Mouse (Mus musculus) limb, embryonic 14.5 days (tissue): ENCODE measurements around the gene Galk2. TPM values are rescaled to one million over a fixed set of nuclear protein-coding genes. Genes with fewer than 3 reads are reported as not detected.

Experiments
- ATAC-seq: fragments of 200-750 bp; cut with Nextera tagmentation; 2 replicates; pipeline ENCODE4 v1.8.0; 2017; ENCODE audit warnings: low read depth, moderate number of reproducible peaks, moderate TSS enrichment; ENCODE audit not compliant: low FRiP score
- DNase-seq: peaks from one replicate; pipeline ENCODE4 v3.0.0-alpha.2; 2015; ENCODE audit warnings: low spot score
- H3K27ac ChIP-seq: fragments of 300-500 bp; sonication (generic); replicated peaks from 2 replicates; pipeline ENCODE4 v1.5.1; 2014; ENCODE audit warnings: low read depth, mild to moderate bottlenecking, low read length, moderate library complexity, mixed read lengths
- H3K27me3 ChIP-seq: fragments of 300-500 bp; sonication (generic); 2 replicates; pipeline ENCODE4 v1.6.1; 2014; ENCODE audit warnings: low read length, mixed read lengths; ENCODE audit not compliant: control insufficient read depth, insufficient read depth
- H3K36me3 ChIP-seq: fragments of 300-500 bp; sonication (generic); 2 replicates; pipeline ENCODE4 v1.6.1; 2014; ENCODE audit warnings: mild to moderate bottlenecking, low read length, moderate library complexity, mixed read lengths; ENCODE audit not compliant: control insufficient read depth, insufficient read depth
- H3K4me1 ChIP-seq: fragments of 300-500 bp; sonication (generic); 2 replicates; pipeline ENCODE4 v1.6.1; 2014; ENCODE audit warnings: antibody characterized with exemption, low read length, mixed read lengths; ENCODE audit not compliant: control insufficient read depth, insufficient read depth
- H3K4me2 ChIP-seq: fragments of 300-500 bp; sonication (generic); replicated peaks from 2 replicates; pipeline ENCODE4 v1.6.1; 2014; ENCODE audit warnings: low read depth, mild to moderate bottlenecking, low read length, moderate library complexity; ENCODE audit not compliant: severe bottlenecking
- H3K4me3 ChIP-seq: fragments of 300-500 bp; sonication (generic); replicated peaks from 2 replicates; pipeline ENCODE4 v1.5.1; 2014; ENCODE audit warnings: low read length
- H3K9ac ChIP-seq: fragments of 300-500 bp; sonication (generic); 2 replicates; pipeline ENCODE4 v1.6.1; 2014; ENCODE audit warnings: mild to moderate bottlenecking, low read depth, low read length, moderate library complexity; ENCODE audit not compliant: severe bottlenecking
- H3K9me3 ChIP-seq: fragments of 300-500 bp; sonication (generic); 2 replicates; pipeline ENCODE4 v1.6.1; 2016; ENCODE audit warnings: low read length; ENCODE audit not compliant: control insufficient read depth
- POLR2A ChIP-seq: fragments of 200-500 bp; IDR thresholded peaks from 2 replicates; pipeline ENCODE4 v1.8.0; 2012; ENCODE audit warnings: inconsistent platforms, mild to moderate bottlenecking, moderate library complexity, borderline replicate concordance; ENCODE audit not compliant: insufficient read depth, insufficient read length; ENCODE audit errors: extremely low read depth
- WGBS: fragments of 180-500 bp; shearing (Covaris S2); extraction: QIAGEN DNeasy Blood & Tissue Kit; methylation state at CpG from one replicate; pipeline ENCODE4 v1.1.7; 2014; 5-methylcytosine and 5-hydroxymethylcytosine counted together
- polyA plus RNA-seq, 2 experiments: library from polyadenylated mRNA; depleted of rRNA in 1 of 2; stranded (reverse) in 1 of 2; unstranded in 1 of 2; fragments of >200 nt; fragmentation: Nextera tagmentation in 1 of 2; extraction: Ambion mirVana in 1 of 2; gene quantifications; 2 replicates each; pipeline versions ENCODE4 v1.2.1 to v1.2.3; 2012 to 2014

Gene Galk2
- polyA plus RNA-seq, 2 experiments: 30.5 to 43.4 TPM

DNA sequence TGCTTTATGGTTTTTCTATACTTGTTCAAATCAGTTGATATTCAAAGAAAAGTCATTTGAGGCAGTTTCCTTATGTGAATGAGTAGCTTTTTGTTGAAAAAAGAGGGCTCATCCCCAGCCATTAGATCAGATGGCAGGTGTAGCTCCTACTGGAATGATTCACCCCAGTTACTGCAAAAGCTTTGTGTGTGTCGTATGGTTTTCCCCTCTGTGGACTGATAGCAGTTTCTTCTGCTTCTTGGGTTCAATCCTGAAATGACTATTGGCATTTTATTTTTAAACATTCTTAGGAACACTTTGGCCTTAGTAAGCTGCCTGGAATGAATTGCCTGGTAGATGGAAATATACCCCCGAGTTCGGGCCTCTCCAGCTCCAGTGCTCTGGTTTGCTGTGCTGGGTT, 37.4 kb downstream of the Galk2 start:
- no peak overlapping the region for H3K9ac ChIP-seq
- no peaks in the 10 kb centered on the region for H3K9me3 ChIP-seq
- H3K27me3 ChIP-seq: no peaks in the 10 kb centered on the region
- WGBS: 85% methylated on average over 3 of the region's 3 CpGs
- no peaks in the 10 kb centered on the region; the same call in none of the 2 replicates for H3K36me3 ChIP-seq
- no peak overlapping the region for H3K27ac ChIP-seq
- no peak for ATAC-seq
- H3K4me3 ChIP-seq: no peak overlapping the region
- TF ChIP-seq POLR2A: no peak
- no peaks in the 10 kb centered on the region for H3K4me1 ChIP-seq
- no peak for DNase-seq
- H3K4me2 ChIP-seq: no peak overlapping the region

DNA sequence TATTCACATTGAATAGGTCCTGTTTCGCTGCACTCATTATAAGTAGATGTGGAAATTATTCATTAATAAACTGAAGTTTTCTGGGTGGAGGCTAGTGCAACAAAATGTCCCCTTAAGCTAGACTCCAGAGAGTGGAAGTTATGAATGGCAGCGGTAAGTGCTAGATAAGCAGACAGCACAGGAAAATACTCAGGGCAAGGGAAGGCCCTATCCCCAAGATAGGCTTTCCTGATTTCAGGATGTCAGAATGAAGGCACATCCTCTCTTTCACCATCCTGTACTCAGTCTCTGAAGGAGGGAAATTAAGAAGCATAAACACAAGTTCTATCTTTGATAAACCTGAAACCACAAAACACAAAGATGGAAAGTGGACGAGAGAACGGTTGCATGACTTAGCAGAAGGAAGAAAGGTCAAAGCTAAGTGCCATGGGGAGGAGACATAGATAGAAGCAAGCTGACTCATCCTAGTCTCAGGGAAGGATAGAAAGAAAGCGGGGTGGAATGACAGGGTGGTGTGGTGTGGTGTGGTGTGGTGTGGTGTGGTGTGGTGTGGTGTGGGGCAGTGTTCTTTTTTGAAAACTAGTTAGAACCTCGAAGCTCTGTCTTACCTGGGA, 42.0 kb downstream of the Galk2 start:
- no peak overlapping the region for H3K27ac ChIP-seq
- TF ChIP-seq POLR2A: no peak
- WGBS: 86% methylated on average over 6 of the region's 6 CpGs
- no peak overlapping the region for H3K4me3 ChIP-seq
- no peak overlapping the region for H3K4me2 ChIP-seq
- no peaks in the 10 kb centered on the region for H3K4me1 ChIP-seq
- H3K9ac ChIP-seq: no peak overlapping the region
- DNase-seq (no peak), ATAC-seq (no peak)
- no peaks in the 10 kb centered on the region for H3K9me3 ChIP-seq
- H3K36me3 ChIP-seq: peaks cover 10% of the 10 kb centered on the region
- no peaks in the 10 kb centered on the region for H3K27me3 ChIP-seq

DNA sequence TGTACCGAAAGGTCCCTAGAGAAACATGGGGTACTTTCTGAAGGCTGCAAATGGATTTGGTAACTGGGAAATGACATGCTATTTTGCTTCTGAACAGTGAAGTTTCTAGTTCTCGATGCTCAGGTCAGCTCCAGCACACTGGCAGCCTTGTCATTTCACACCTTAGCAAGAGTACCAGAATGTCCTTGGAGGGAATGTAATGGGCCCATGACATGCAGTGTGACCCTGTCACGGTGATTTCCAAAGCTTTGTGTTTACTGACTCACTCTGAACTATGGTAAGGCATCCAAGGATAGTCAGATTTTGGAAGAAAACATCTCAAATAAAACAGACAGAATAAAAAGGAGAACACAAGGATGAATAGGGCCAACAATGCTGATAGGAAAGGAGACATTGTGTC, 42.5 kb downstream of the Galk2 start:
- TF ChIP-seq POLR2A: no peak
- H3K4me1 ChIP-seq: no peaks in the 10 kb centered on the region
- no peaks in the 10 kb centered on the region for H3K27me3 ChIP-seq
- peaks cover 10% of the 10 kb centered on the region for H3K36me3 ChIP-seq
- no peak for ATAC-seq
- DNase-seq: no peak
- 93% methylated on average over 3 of the region's 3 CpGs for WGBS
- H3K4me2 ChIP-seq: no peak overlapping the region
- H3K9ac ChIP-seq: no peak overlapping the region
- no peaks in the 10 kb centered on the region for H3K9me3 ChIP-seq
- no peak overlapping the region for H3K27ac ChIP-seq
- H3K4me3 ChIP-seq: no peak overlapping the region

DNA sequence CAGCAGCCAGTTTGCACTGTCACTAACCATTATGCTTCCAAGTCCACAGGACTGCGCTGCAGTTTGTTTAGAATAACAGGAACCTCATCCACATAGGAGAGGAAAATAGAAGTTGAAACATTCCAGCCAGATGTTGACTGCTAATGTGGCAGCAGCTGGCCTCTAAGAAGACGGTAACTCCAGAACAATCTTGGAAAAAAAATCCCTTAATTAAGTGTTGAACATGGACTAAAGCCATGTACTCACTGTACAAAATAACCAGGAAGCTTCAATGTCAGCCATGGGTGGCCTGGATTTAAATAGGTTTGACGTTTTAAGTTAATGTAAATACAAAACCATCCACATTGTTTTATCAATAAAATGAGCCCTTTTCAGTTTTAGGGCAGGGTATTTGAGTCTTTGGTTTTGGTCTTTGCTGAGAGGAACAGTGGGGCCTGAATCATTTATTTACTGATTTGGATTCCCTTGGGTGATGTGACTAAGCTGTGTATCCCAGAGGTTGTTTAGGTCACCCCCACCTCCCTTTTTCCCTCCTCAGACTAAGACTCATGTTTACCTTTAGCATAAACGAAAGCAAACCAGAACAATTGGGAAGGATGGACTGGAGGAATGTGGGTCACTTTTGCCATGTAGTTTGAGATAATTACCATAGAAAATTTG, 47.6 kb downstream of the Galk2 start:
- no peak overlapping the region for H3K4me2 ChIP-seq
- no peaks in the 10 kb centered on the region for H3K27me3 ChIP-seq
- WGBS: 68% methylated on average over 4 of the region's 4 CpGs
- DNase-seq: no peak
- no peak for ATAC-seq
- no peaks in the 10 kb centered on the region for H3K9me3 ChIP-seq
- no peak for TF ChIP-seq POLR2A
- peaks cover 14% of the 10 kb centered on the region; the same call in 1 of the 2 replicates for H3K36me3 ChIP-seq
- H3K4me1 ChIP-seq: no peaks in the 10 kb centered on the region
- no peak overlapping the region for H3K9ac ChIP-seq
- H3K27ac ChIP-seq: no peak overlapping the region
- H3K4me3 ChIP-seq: no peak overlapping the region

DNA sequence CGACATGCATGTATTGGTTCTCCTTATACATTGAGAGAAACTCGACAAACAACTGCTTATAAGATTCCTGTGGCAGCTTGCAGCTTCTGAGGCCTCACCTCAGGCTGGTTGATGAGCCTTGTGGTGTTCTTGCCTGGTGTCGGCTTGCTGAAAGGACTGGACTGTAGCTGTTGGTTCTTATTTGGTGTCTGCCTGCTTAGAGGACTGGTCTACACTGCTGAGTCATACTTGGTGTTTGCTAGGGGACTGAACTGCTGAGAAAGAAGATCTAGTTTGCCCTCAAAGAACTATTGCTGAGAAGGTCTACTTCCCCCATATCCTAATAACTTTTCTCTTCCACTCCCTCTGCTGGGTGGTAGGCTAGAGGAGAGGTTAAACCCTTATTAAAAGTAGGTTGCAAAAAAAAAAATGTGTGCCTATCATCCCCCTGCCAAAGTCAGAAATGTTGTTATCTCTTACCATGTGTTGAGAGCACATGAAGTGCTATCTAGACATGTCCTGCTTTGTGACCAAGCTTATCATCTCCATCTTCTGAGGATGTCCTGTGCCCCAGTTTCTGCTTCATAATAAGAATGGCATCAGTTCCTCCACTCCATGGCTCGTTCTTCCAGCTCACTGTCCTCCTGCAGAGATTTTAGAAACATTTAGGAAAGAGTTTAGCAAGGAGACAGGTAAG, 48.8 kb downstream of the Galk2 start:
- H3K9me3 ChIP-seq: no peaks in the 10 kb centered on the region
- no peaks in the 10 kb centered on the region for H3K27me3 ChIP-seq
- no peaks in the 10 kb centered on the region for H3K4me1 ChIP-seq
- ATAC-seq (no peak), DNase-seq (no peak)
- H3K36me3 ChIP-seq: peaks cover 14% of the 10 kb centered on the region; the same call in 1 of the 2 replicates
- no peak overlapping the region for H3K4me3 ChIP-seq
- TF ChIP-seq POLR2A: no peak
- 79% methylated on average over 4 of the region's 4 CpGs for WGBS
- H3K4me2 ChIP-seq: no peak overlapping the region
- no peak overlapping the region for H3K9ac ChIP-seq
- no peak overlapping the region for H3K27ac ChIP-seq
